Mouse (Mus musculus) T-cell, adult 2 months (primary cell): ENCODE measurements around the gene Glrx.

ENCODE experiments used
- DNase-seq: peaks from one replicate; pipeline ENCODE4 v3.0.0; 2022; ENCODE audit warnings: low spot score

Gene Glrx

GRCm38 (mm10) chr13:75891868-75892267 is 52.2 kb downstream of the Glrx start:
- no peak for DNase-seq

GRCm38 (mm10) chr13:75892291-75892690 is 52.6 kb downstream of the Glrx start:
- DNase-seq, result no peak

GRCm38 (mm10) chr13:75892876-75893275 is 53.2 kb downstream of the Glrx start:
- no peak for DNase-seq
